Mouse (Mus musculus) limb, embryonic 10.5 days (tissue): ENCODE measurements around the gene Arhgap21. TPM values are rescaled to one million over a fixed set of nuclear protein-coding genes. Genes with fewer than 3 reads are reported as not detected.
A peak's percentile ranks its signal among the peaks of the same experiment; 100 is the strongest.

Source experiments
- DNase-seq: peaks from one replicate; pipeline ENCODE4 v3.0.0-alpha.2; 2017; ENCODE audit warnings: low spot score
- H3K27ac ChIP-seq: fragments of 300-500 bp; sonication (generic); 2 replicates; pipeline ENCODE4 v1.5.1; 2016; ENCODE audit warnings: mild to moderate bottlenecking
- H3K27me3 ChIP-seq: fragments of 300-500 bp; sonication (generic); 2 replicates; pipeline ENCODE4 v1.6.1; 2016; ENCODE audit warnings: low read depth, mild to moderate bottlenecking; ENCODE audit not compliant: poor library complexity, severe bottlenecking
- H3K36me3 ChIP-seq: fragments of 300-500 bp; sonication (generic); 2 replicates; pipeline ENCODE4 v1.6.1; 2016; ENCODE audit warnings: mild to moderate bottlenecking, moderate library complexity
- H3K4me1 ChIP-seq: fragments of 300-500 bp; sonication (generic); 2 replicates; pipeline ENCODE4 v1.6.1; 2016
- H3K4me3 ChIP-seq: fragments of 300-500 bp; sonication (generic); 2 replicates; pipeline ENCODE4 v1.5.1; 2016; ENCODE audit warnings: mild to moderate bottlenecking, moderate library complexity
- H3K9me3 ChIP-seq: fragments of 300-500 bp; sonication (generic); replicated peaks from 2 replicates; pipeline ENCODE4 v1.6.1; 2016; ENCODE audit warnings: mild to moderate bottlenecking
- WGBS: fragments of 180-500 bp; shearing (Covaris S2); methylation state at CpG from one replicate; pipeline ENCODE4 v1.1.7; 2016; 5-methylcytosine and 5-hydroxymethylcytosine counted together
- polyA plus RNA-seq: library from polyadenylated mRNA; unstranded; fragments of >200 nt; fragmentation: Nextera tagmentation; extraction: Ambion mirVana; gene quantifications from 2 replicates; pipeline ENCODE4 v1.2.1, GENCODE M21; 2016

Gene Arhgap21
- polyA plus RNA-seq, 1 experiment from 2014 or later: 13.6 TPM

- 41% methylated on average over 5 of the region's 5 CpGs for WGBS
- Histone ChIP-seq H3K4me3 (no peak overlapping the region), H3K9me3 (no peaks in the 10 kb centered on the region), H3K27me3 (no peaks in the 10 kb centered on the region), H3K36me3 (no peaks in the 10 kb centered on the region), H3K4me1 (peaks cover under 1% of the 10 kb centered on the region; the same call in 1 of the 2 replicates), H3K27ac (no peak overlapping the region)
- DNase-seq: no peak
Measured at GRCm38 (mm10) chr2:20894100-20894690, 74.5 kb downstream of the Arhgap21 start.

GRCm38 (mm10) chr2:20888751-20889150, 79.9 kb downstream of the Arhgap21 start:
- no peak for DNase-seq
- WGBS: 59% methylated on average over 3 of the region's 3 CpGs
- Histone ChIP-seq H3K4me3 (no peak overlapping the region), H3K36me3 (peaks cover 13% of the 10 kb centered on the region), H3K27ac (no peak overlapping the region), H3K27me3 (no peaks in the 10 kb centered on the region), H3K9me3 (no peaks in the 10 kb centered on the region), H3K4me1 (0 out of 2 replicates have a peak, but pooled peaks cover 3% of the 10 kb centered on the region)

GRCm38 (mm10) chr2:20883288-20883687, 85.4 kb downstream of the Arhgap21 start:
- no peaks in the 10 kb centered on the region for H3K9me3 ChIP-seq
- no peaks in the 10 kb centered on the region for H3K27me3 ChIP-seq
- WGBS: 93% methylated on average over 8 of the region's 8 CpGs
- no peak overlapping the region for H3K27ac ChIP-seq
- H3K4me1 ChIP-seq: no peaks in the 10 kb centered on the region
- H3K4me3 ChIP-seq: no peak overlapping the region
- peaks cover 50% of the 10 kb centered on the region for H3K36me3 ChIP-seq
- no peak for DNase-seq

- Histone ChIP-seq H3K36me3 (peaks cover 44% of the 10 kb centered on the region), H3K9me3 (no peaks in the 10 kb centered on the region)
- 86% methylated on average over 16 of the region's 16 CpGs for WGBS
Measured at GRCm38 (mm10) chr2:20879877-20880605, 88.6 kb downstream of the Arhgap21 start.

GRCm38 (mm10) chr2:20874621-20875020, 94.1 kb downstream of the Arhgap21 start:
- Histone ChIP-seq H3K27me3 (no peaks in the 10 kb centered on the region), H3K36me3 (peaks cover 34% of the 10 kb centered on the region), H3K9me3 (no peaks in the 10 kb centered on the region), H3K4me1 (no peaks in the 10 kb centered on the region), H3K4me3 (no peak overlapping the region), H3K27ac (no peak overlapping the region)
- WGBS: 95% methylated on average over 5 of the region's 5 CpGs
- no peak for DNase-seq

More at GRCm38 (mm10) chr2:20879877-20880605, 88.6 kb downstream of the Arhgap21 start:
- Histone ChIP-seq H3K27ac (no peak overlapping the region), H3K4me1 (no peaks in the 10 kb centered on the region), H3K4me3 (no peak overlapping the region), H3K27me3 (no peaks in the 10 kb centered on the region)
- no peak for DNase-seq

- H3K4me3 ChIP-seq: no peak overlapping the region
- peaks cover 33% of the 10 kb centered on the region for H3K36me3 ChIP-seq
- no peaks in the 10 kb centered on the region for H3K4me1 ChIP-seq
- no peaks in the 10 kb centered on the region for H3K27me3 ChIP-seq
- DNase-seq: no peak
- 68% methylated on average over 2 of the region's 2 CpGs for WGBS
- no peak overlapping the region for H3K27ac ChIP-seq
- H3K9me3 ChIP-seq: no peaks in the 10 kb centered on the region
Measured at GRCm38 (mm10) chr2:20869212-20869965, 99.3 kb downstream of the Arhgap21 start.

- no peaks in the 10 kb centered on the region for H3K4me1 ChIP-seq
- no peaks in the 10 kb centered on the region for H3K27me3 ChIP-seq
- H3K36me3 ChIP-seq: peaks cover 41% of the 10 kb centered on the region
- no peak overlapping the region for H3K27ac ChIP-seq
- no peak overlapping the region for H3K4me3 ChIP-seq
- H3K9me3 ChIP-seq: no peaks in the 10 kb centered on the region
- DNase-seq: no peak
Measured at GRCm38 (mm10) chr2:20868052-20868451, 100.6 kb downstream of the Arhgap21 start.

GRCm38 (mm10) chr2:20865795-20866194, 102.9 kb downstream of the Arhgap21 start:
- Histone ChIP-seq H3K27me3 (no peaks in the 10 kb centered on the region), H3K9me3 (no peaks in the 10 kb centered on the region), H3K4me1 (no peaks in the 10 kb centered on the region), H3K27ac (no peak overlapping the region), H3K4me3 (no peak overlapping the region), H3K36me3 (peaks cover 59% of the 10 kb centered on the region)
- no peak for DNase-seq
- WGBS: 83% methylated on average over 3 of the region's 3 CpGs

GRCm38 (mm10) chr2:20864569-20864968, 104.1 kb downstream of the Arhgap21 start:
- peaks cover 71% of the 10 kb centered on the region for H3K36me3 ChIP-seq

GRCm38 (mm10) chr2:20860756-20861155, 107.9 kb downstream of the Arhgap21 start:
- no peak for DNase-seq
- Histone ChIP-seq H3K27me3 (no peaks in the 10 kb centered on the region), H3K4me3 (no peak overlapping the region), H3K27ac (no peak overlapping the region), H3K9me3 (no peaks in the 10 kb centered on the region), H3K36me3 (peaks cover 85% of the 10 kb centered on the region), H3K4me1 (no peaks in the 10 kb centered on the region)
- WGBS: 91% methylated on average over 5 of the region's 5 CpGs

More at GRCm38 (mm10) chr2:20864569-20864968, 104.1 kb downstream of the Arhgap21 start:
- Histone ChIP-seq H3K27ac (no peak overlapping the region), H3K9me3 (no peaks in the 10 kb centered on the region), H3K27me3 (no peaks in the 10 kb centered on the region), H3K4me3 (no peak overlapping the region), H3K4me1 (no peaks in the 10 kb centered on the region)
- WGBS: 90% methylated on average over 2 of the region's 2 CpGs
- DNase-seq: no peak

GRCm38 (mm10) chr2:20849346-20849745, 119.3 kb downstream of the Arhgap21 start:
- Histone ChIP-seq H3K27ac (no peak overlapping the region), H3K9me3 (no peaks in the 10 kb centered on the region), H3K4me3 (no peak overlapping the region), H3K4me1 (no peaks in the 10 kb centered on the region), H3K36me3 (peaks cover 71% of the 10 kb centered on the region), H3K27me3 (no peaks in the 10 kb centered on the region)
- 94% methylated on average over 18 of the region's 18 CpGs for WGBS
- DNase-seq: no peak

- 85% methylated on average over 3 of the region's 3 CpGs for WGBS
- Histone ChIP-seq H3K36me3 (no peaks in the 10 kb centered on the region), H3K4me1 (0 out of 2 replicates have a peak, but pooled peaks cover 3% of the 10 kb centered on the region), H3K27ac (no peak overlapping the region), H3K27me3 (no peaks in the 10 kb centered on the region), H3K9me3 (no peaks in the 10 kb centered on the region), H3K4me3 (no peak overlapping the region)
- DNase-seq: peak; percentile 17
Measured at GRCm38 (mm10) chr2:20831608-20832406, 136.9 kb downstream of the Arhgap21 start.
